ENCODE assay signal across 24 mouse cellular contexts in the genomic region with DNA sequence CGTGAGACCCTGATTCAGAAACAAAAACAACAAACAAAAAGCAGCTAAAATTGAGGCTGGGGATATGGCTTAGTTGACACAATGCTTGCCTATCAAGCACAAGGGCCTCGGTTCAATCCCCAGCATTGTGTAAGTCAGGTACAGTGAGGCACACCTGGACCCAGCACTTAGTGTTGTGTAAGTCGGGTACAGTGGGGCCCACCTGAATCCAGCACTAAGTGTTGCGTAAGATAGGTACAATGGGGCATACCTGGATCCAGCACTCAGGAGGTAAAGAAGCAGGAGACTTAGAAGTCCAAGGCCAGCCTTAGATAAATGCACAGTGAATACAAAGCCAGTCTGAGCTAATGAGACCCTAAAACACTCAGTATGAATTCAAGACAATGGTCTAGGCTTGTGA. TPM values are rescaled to one million over a fixed set of nuclear protein-coding genes. Genes with fewer than 3 reads are reported as not detected.
DNase-seq lines count a peak whose midpoint lies in the region; ATAC-seq and TF ChIP-seq lines count a peak whose summit lies in the region.
"Had no signal": no experiment of that assay in that cellular context is flagged by ENCODE, and none has a peak within 500 bp of the region (broad histone marks: within the 10 kb centered on the region; RNA-seq: fewer than 3 reads in every experiment).

No protein-coding gene starts in this region.

- no peaks in the 10 kb centered on the region for H3K36me3 ChIP-seq in midbrain, embryonic 13.5 days
- no peaks in the 10 kb centered on the region for H3K36me3 ChIP-seq in midbrain, postnatal 0 days (ENCODE audit: insufficient read depth, low read length)
- H3K36me3 ChIP-seq in intestine, embryonic 15.5 days, result no peaks in the 10 kb centered on the region
- no peaks in the 10 kb centered on the region for H3K36me3 ChIP-seq in intestine, embryonic 16.5 days (ENCODE audit: control insufficient read depth, insufficient read depth, low read length)
- H3K36me3 ChIP-seq in kidney, adult 2 months (ENCODE audit: control insufficient read depth, insufficient read depth, low read length), result no peaks in the 10 kb centered on the region
- H3K36me3 ChIP-seq: embryonic facial prominence, embryonic 13.5 days; embryonic facial prominence, embryonic 15.5 days; forebrain, embryonic 10.5 days; forebrain, embryonic 12.5 days had no signal

- no peaks in the 10 kb centered on the region for H3K9me3 ChIP-seq in midbrain, embryonic 13.5 days
- H3K9me3 ChIP-seq in midbrain, postnatal 0 days (ENCODE audit: low read length), result no peaks in the 10 kb centered on the region
- no peaks in the 10 kb centered on the region for H3K9me3 ChIP-seq in intestine, embryonic 15.5 days
- no peaks in the 10 kb centered on the region for H3K9me3 ChIP-seq in intestine, embryonic 16.5 days (ENCODE audit: control insufficient read depth, low read length)
- H3K9me3 ChIP-seq: embryonic facial prominence, embryonic 13.5 days; embryonic facial prominence, embryonic 15.5 days; forebrain, embryonic 10.5 days; forebrain, embryonic 12.5 days had no signal

- H3K4me2 ChIP-seq in midbrain, embryonic 13.5 days (replicated peaks), result no peak overlapping the region
- no peak overlapping the region for H3K4me2 ChIP-seq in midbrain, postnatal 0 days (ENCODE audit: low read depth, low read length, poor library complexity, severe bottlenecking)
- H3K4me2 ChIP-seq in intestine, embryonic 15.5 days (replicated peaks), result no peak overlapping the region
- no peak overlapping the region for H3K4me2 ChIP-seq in intestine, embryonic 16.5 days (ENCODE audit: low read depth, low read length)
- H3K4me2 ChIP-seq: embryonic facial prominence, embryonic 13.5 days; embryonic facial prominence, embryonic 15.5 days; forebrain, embryonic 12.5 days had no signal

- TF ChIP-seq POLR2A in kidney, adult 2 months (IDR thresholded peaks at IDR 0.05; ENCODE audit: low read depth, low read length), result no peak

- H3K27me3 ChIP-seq in midbrain, embryonic 13.5 days, result peaks cover 21% of the 10 kb centered on the region
- peaks cover 3% of the 10 kb centered on the region; the same call in 1 of the 2 replicates for H3K27me3 ChIP-seq in midbrain, postnatal 0 days (ENCODE audit: insufficient read depth, low read length)
- H3K27me3 ChIP-seq in intestine, embryonic 15.5 days (replicated peaks), result no peaks in the 10 kb centered on the region; the same call in 1 of the 2 replicates
- no peaks in the 10 kb centered on the region for H3K27me3 ChIP-seq in intestine, embryonic 16.5 days (replicated peaks; ENCODE audit: control insufficient read depth, insufficient read depth, low read length)
- H3K27me3 ChIP-seq in kidney, adult 2 months (replicated peaks; ENCODE audit: control insufficient read depth, insufficient read depth, low read length), result no peaks in the 10 kb centered on the region

- no peak overlapping the region for H3K4me3 ChIP-seq in midbrain, embryonic 13.5 days (replicated peaks)
- no peak overlapping the region for H3K4me3 ChIP-seq in midbrain, postnatal 0 days (ENCODE audit: low read depth, low read length)
- H3K4me3 ChIP-seq in intestine, embryonic 15.5 days (replicated peaks), result no peak overlapping the region
- no peak overlapping the region for H3K4me3 ChIP-seq in intestine, embryonic 16.5 days (ENCODE audit: low read length)
- H3K4me3 ChIP-seq in kidney, adult 2 months (ENCODE audit: insufficient read depth, low read depth, low read length), result no peak overlapping the region
- H3K4me3 ChIP-seq: embryonic facial prominence, embryonic 13.5 days; embryonic facial prominence, embryonic 15.5 days; erythroblast, embryonic 14.5 days; forebrain, embryonic 10.5 days; forebrain, embryonic 12.5 days had no signal

- no peak for ATAC-seq in midbrain, embryonic 13.5 days
- no peak for ATAC-seq in midbrain, postnatal 0 days (ENCODE audit: low FRiP score)
- peak; percentile 88 for ATAC-seq in intestine, embryonic 15.5 days
- ATAC-seq in intestine, embryonic 16.5 days, result peak; percentile 94
- ATAC-seq: forebrain, embryonic 14.5 days had no signal

- 82% methylated on average over 4 of the region's 4 CpGs for WGBS in midbrain, embryonic 13.5 days
- 81% methylated on average over 4 of the region's 4 CpGs for whole genome bisulfite sequencing in midbrain, postnatal 0 days
- 66% methylated on average over 4 of the region's 4 CpGs for WGBS in intestine, embryonic 15.5 days
- WGBS in intestine, embryonic 16.5 days, result 62% methylated on average over 4 of the region's 4 CpGs
- WGBS in kidney, adult 2 months, result 83% methylated on average over 4 of the region's 4 CpGs

- H3K4me1 ChIP-seq in midbrain, embryonic 13.5 days (replicated peaks), result peaks cover 55% of the 10 kb centered on the region
- peaks cover 7% of the 10 kb centered on the region; the same call in 1 of the 2 replicates for H3K4me1 ChIP-seq in midbrain, postnatal 0 days (ENCODE audit: insufficient read depth, low read length)
- peaks cover 5% of the 10 kb centered on the region for H3K4me1 ChIP-seq in intestine, embryonic 15.5 days (replicated peaks)
- peaks cover 7% of the 10 kb centered on the region; the same call in 1 of the 2 replicates for H3K4me1 ChIP-seq in intestine, embryonic 16.5 days (ENCODE audit: control insufficient read depth, insufficient read depth, low read length)
- H3K4me1 ChIP-seq in kidney, adult 2 months (ENCODE audit: control insufficient read depth, insufficient read depth, low read length), result no peaks in the 10 kb centered on the region

- 0 out of 2 replicates have a peak overlapping the region, but pooled peaks have one; percentile 12 for H3K9ac ChIP-seq in midbrain, embryonic 13.5 days (replicated peaks)
- H3K9ac ChIP-seq in midbrain, postnatal 0 days (replicated peaks; ENCODE audit: low read length, poor library complexity, severe bottlenecking), result no peak overlapping the region
- H3K9ac ChIP-seq in intestine, embryonic 15.5 days, result no peak overlapping the region
- H3K9ac ChIP-seq in intestine, embryonic 16.5 days (ENCODE audit: low read depth, low read length), result no peak overlapping the region
- H3K9ac ChIP-seq: embryonic facial prominence, embryonic 13.5 days; embryonic facial prominence, embryonic 15.5 days; forebrain, embryonic 12.5 days had no signal

- no peak overlapping the region for H3K27ac ChIP-seq in midbrain, embryonic 13.5 days
- no peak overlapping the region for H3K27ac ChIP-seq in midbrain, postnatal 0 days (ENCODE audit: low read depth, low read length)
- H3K27ac ChIP-seq in intestine, embryonic 15.5 days, result 0 out of 2 replicates have a peak overlapping the region, but pooled peaks have one; percentile 32
- peak overlapping the region; percentile 64 for H3K27ac ChIP-seq in intestine, embryonic 16.5 days (ENCODE audit: low read length)
- no peak overlapping the region for H3K27ac ChIP-seq in kidney, adult 2 months (ENCODE audit: insufficient read depth, low read depth, low read length)
- H3K27ac ChIP-seq: embryonic facial prominence, embryonic 13.5 days; embryonic facial prominence, embryonic 15.5 days had no signal

- TF ChIP-seq CTCF in midbrain, postnatal 0 days (IDR thresholded peaks at IDR 0.05), result no peak
- TF ChIP-seq CTCF in kidney, adult 2 months (conservative IDR thresholded peaks at IDR 0.05; ENCODE audit: insufficient read depth, insufficient read length, low read depth, low read length), result no peak

- no peak for DNase-seq in midbrain, postnatal 0 days (ENCODE audit: low spot score)
- no peak for DNase-seq in kidney, adult 2 months
- no peak for DNase-seq in lung, postnatal 4 days
- DNase-seq: adrenal gland, adult 2 months; adrenal gland, postnatal 10 days; adrenal gland, postnatal 25 days; cerebellum, adult 11 months; cerebellum, adult 18-20 months; cerebellum, adult 8-10 months; cerebellum, adult 9-11 months; cerebellum, postnatal 14 days; cerebellum, postnatal 36 days; embryo, embryonic 11 days had no signal

RNA-seq across cellular contexts. Expression of a gene that starts 34.0 kb away (rescaled TPM):
- 5.1 and 5.3 TPM in 2 replicates for polyA plus RNA-seq in midbrain, embryonic 13.5 days (2015; fragmentation: Nextera tagmentation; extraction: Ambion mirVana)
- total RNA-seq in midbrain, postnatal 0 days (2014; rRNA removed), result 29.9 and 40.8 TPM in 2 replicates
- 12.8 and 13.7 TPM in 2 replicates for polyA plus RNA-seq in midbrain, postnatal 0 days (2015; fragmentation: Nextera tagmentation; extraction: Ambion mirVana)
- polyA plus RNA-seq in intestine, embryonic 15.5 days (2015; fragmentation: Nextera tagmentation; extraction: Ambion mirVana), result 3.5 and 3.6 TPM in 2 replicates
- polyA plus RNA-seq in intestine, embryonic 16.5 days (2015; fragmentation: Nextera tagmentation; extraction: Ambion mirVana), result 2.6 and 3.2 TPM in 2 replicates
- 7.0 and 8.2 TPM in 2 replicates for polyA plus RNA-seq in kidney, adult 2 months (2012; rRNA removed)
- total RNA-seq: common myeloid progenitor, adult 5-6 weeks; MEL had no signal

RNA-seq across cellular contexts. Expression of a gene that starts 50.2 kb away (rescaled TPM):
- polyA plus RNA-seq in midbrain, embryonic 13.5 days (2015; fragmentation: Nextera tagmentation; extraction: Ambion mirVana), result 8.2 and 8.8 TPM in 2 replicates
- 138 and 140 TPM in 2 replicates for total RNA-seq in midbrain, postnatal 0 days (2014; rRNA removed)
- polyA plus RNA-seq in midbrain, postnatal 0 days (2015; fragmentation: Nextera tagmentation; extraction: Ambion mirVana), result 14.7 and 19.0 TPM in 2 replicates
- 1.7 and 3.1 TPM in 2 replicates for polyA plus RNA-seq in intestine, embryonic 15.5 days (2015; fragmentation: Nextera tagmentation; extraction: Ambion mirVana)
- polyA plus RNA-seq in intestine, embryonic 16.5 days (2015; fragmentation: Nextera tagmentation; extraction: Ambion mirVana), result 0.94 and 1.3 TPM in 2 replicates
- 4.0 and 4.6 TPM in 2 replicates for polyA plus RNA-seq in kidney, adult 2 months (2012; rRNA removed)
- total RNA-seq: common myeloid progenitor, adult 5-6 weeks; MEL had no signal
- polyA plus RNA-seq: erythroblast, embryonic 14.5 days had no signal

Comparison
In these comparisons a context has a peak if more than half of its experiments do, and no peak if none do; other contexts are left out.
1. ATAC-seq: peak in intestine, embryonic 15.5 days (single experiment) and intestine, embryonic 16.5 days (single experiment); none in midbrain, embryonic 13.5 days (single experiment) and midbrain, postnatal 0 days (single experiment).
2. H3K27ac ChIP-seq: peak in intestine, embryonic 15.5 days (single experiment) and intestine, embryonic 16.5 days (single experiment); none in midbrain, embryonic 13.5 days (single experiment), midbrain, postnatal 0 days (single experiment) and kidney, adult 2 months (single experiment).